Mouse (Mus musculus) bone marrow, adult 2 months (tissue): Measurements from ENCODE around the gene Ephb1.

Experiments used
- CTCF ChIP-seq: fragments of 200-500 bp; IDR thresholded peaks from 2 replicates; pipeline ENCODE4 v1.5.1; 2011; ENCODE audit warnings: low read length, control low read depth; ENCODE audit not compliant: control insufficient read depth, insufficient read depth
- POLR2A ChIP-seq: fragments of 200-500 bp; IDR thresholded peaks from 2 replicates; pipeline ENCODE4 v1.6.1; 2011; ENCODE audit warnings: low read depth, mild to moderate bottlenecking, control low read depth, low read length, borderline replicate concordance; ENCODE audit not compliant: control insufficient read depth

- TF ChIP-seq CTCF (no peak), POLR2A (no peak)
Measured at GRCm38 (mm10) chr9:102107213-102107612, 247.3 kb downstream of the Ephb1 start.
